Mouse (Mus musculus) G1E-ER4 (cell line): ENCODE results near the gene Bsnd. TPM values are rescaled to one million over a fixed set of nuclear protein-coding genes. Genes with fewer than 3 reads are reported as not detected.

Experiments
- GATA1 ChIP-seq: IDR thresholded peaks from one replicate; pipeline ENCODE4 v1.8.0; 2012; ENCODE audit warnings: low read length, inconsistent platforms
- polyA plus RNA-seq: library from polyadenylated mRNA; stranded (reverse); fragments of >175 nt; gene quantifications from 2 replicates; pipeline ENCODE4 v1.2.3, GENCODE M21; 2012

Gene Bsnd
- polyA plus RNA-seq, 1 experiment = not detected

DNA sequence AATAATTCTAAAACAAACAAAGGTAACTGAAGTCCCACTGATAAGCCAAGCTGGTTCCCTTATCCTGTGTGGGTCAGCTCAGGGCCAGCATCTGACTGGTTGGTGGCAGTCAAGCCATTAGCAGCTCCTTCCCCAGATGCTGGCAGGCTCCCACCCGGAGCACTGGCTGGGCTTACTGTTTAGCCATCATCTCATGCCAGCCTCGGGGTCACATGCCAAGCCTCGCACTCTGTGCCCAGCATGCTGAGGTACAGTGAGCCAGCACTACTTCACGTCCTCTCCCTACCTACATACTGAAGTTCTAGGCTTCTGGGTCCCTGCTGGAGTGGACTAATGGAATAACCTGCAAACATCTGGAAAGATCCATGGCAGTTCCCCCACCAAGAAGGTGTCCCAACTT is 38.6 kb downstream of the Bsnd start:
- TF ChIP-seq GATA1 = no peak

DNA sequence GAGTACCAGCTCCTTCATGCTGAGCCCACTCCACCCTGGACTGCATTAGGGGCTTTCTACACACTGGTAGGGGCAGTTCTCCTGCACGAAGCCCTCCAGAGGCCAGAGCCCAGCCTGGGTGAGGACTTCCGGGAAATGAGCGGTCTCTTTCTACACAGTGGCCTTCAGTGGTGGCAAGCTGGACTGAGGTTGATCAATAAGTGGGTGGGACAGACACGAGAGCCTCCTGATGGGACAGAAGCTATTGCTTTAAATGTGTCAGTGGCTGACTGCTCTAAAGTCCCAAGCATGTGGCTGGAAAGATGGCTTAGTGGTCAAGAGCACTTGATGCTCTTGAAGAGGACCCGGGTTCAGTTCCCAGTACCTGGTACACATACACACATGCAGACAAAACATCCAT is 39.0 kb downstream of the Bsnd start:
- TF ChIP-seq GATA1 = no peak

DNA sequence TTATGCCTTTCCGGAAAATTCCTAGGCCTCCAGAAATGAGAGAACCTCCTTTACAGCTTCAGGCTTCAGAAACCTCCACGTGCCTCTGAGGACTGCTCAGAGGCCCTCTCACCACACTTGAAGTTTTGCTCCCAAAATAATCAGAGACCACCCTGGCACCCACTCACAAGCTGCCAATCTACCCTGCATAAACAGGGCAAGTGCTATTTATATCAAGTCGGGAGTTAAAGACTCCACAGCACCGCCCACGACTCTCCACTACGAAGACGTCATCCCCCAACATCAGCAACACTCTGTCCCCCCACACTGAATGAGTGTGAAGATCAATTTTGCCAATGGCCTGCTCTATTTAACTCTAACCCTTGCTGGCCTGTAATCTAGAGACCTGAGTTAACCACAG is 39.7 kb downstream of the Bsnd start:
- no peak for TF ChIP-seq GATA1

DNA sequence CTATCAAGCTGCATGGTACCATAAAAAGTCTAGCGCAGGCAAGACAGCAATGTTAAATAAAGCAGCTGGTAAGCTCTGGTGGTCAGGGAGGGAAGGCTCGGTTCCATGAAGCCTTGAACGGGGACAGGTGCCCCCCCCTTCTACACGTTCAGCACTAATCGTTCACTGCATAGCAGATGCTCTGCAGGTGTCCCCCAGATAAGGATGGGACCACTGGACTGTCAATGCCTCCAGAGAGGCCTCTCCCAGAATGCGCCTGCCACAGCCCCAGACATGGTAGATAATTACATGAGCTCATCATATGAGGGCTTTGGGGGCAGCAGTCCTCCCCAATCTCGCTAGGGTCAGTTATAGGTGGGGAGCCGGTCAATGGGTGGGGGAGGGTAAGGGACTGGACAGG is 42.8 kb downstream of the Bsnd start:
- no peak for TF ChIP-seq GATA1

GRCm38 (mm10) chr4:106443182-106443581 is 48.9 kb downstream of the Bsnd start:
- TF ChIP-seq GATA1 = no peak

DNA sequence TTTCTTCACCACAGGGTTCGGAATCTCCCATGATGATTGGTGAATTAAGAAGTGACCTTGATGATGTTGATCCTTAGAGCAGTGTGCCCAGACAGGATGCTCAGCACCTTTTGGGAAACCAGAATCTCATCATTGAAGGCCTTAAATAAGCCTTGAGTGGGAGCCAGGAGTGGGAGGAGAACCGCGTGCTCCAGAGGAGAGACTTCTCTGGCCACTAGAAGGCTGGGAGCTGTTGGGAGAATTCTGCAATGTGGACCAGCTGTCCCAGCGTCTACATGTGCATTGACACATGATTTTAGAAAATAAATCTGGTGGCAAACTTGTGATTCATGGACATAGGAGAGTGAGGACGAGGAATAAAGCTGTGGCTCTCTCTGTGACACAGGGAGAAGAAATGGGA is 53.3 kb downstream of the Bsnd start:
- TF ChIP-seq GATA1 = no peak

GRCm38 (mm10) chr4:106437207-106437606 is 54.9 kb downstream of the Bsnd start:
- no peak for TF ChIP-seq GATA1

DNA sequence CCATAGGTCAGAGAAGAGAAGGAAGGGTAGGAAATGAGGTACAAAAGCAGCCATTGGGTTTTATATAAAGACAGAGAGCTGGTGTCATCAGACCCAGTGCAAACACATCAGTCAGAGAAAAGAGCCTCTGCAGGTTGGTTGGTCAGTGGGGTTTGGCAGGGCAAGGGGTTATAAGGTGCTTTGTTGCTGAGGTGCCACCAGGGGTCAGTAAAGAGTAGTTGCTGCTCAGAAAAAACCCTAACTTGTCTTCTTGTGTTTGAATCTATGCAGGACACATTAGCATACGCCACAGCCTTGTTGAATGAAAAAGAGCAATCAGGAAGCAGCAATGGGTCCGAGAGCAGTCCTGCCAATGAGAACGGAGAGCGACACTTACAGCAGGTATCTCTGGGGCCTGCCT is 55.6 kb downstream of the Bsnd start:
- TF ChIP-seq GATA1 = no peak

- TF ChIP-seq GATA1 = no peak
Measured at GRCm38 (mm10) chr4:106435426-106435825, 56.7 kb downstream of the Bsnd start.

Other genes starting within 250 kb of the Bsnd start
- 9.7 and 12.5 TPM in 2 replicates for gene Usp24, start 176.1 kb downstream of the Bsnd start, polyA plus RNA-seq
- 0.11 and 0.15 TPM in 2 replicates for gene Pcsk9, start 28.0 kb downstream of the Bsnd start, polyA plus RNA-seq
- 86.9 and 101 TPM in 2 replicates for gene Dhcr24, start 68.8 kb upstream of the Bsnd start, polyA plus RNA-seq
- gene Lexm, start 125.0 kb upstream of the Bsnd start, polyA plus RNA-seq = not detected in 2 replicates
- gene Ttc22, start 130.1 kb upstream of the Bsnd start, polyA plus RNA-seq = not detected in 2 replicates
- gene Pars2, start 158.8 kb upstream of the Bsnd start, polyA plus RNA-seq = 3.7 and 5.4 TPM in 2 replicates
- 3.0 and 16.1 TPM in 2 replicates for gene Ttc4, start 186.7 kb upstream of the Bsnd start, polyA plus RNA-seq
- gene Mroh7, start 238.6 kb upstream of the Bsnd start, polyA plus RNA-seq = not detected in 2 replicates
- not detected in 2 replicates for gene Fam151a, start 241.6 kb upstream of the Bsnd start, polyA plus RNA-seq